Mouse (Mus musculus): ENCODE results near the gene Arl3. TPM values are rescaled to one million over a fixed set of nuclear protein-coding genes. Genes with fewer than 3 reads are reported as not detected.

The Arl3 gene
- polyA plus RNA-seq, 1 experiment from 2014 or later, result 200 TPM

GRCm38 (mm10) chr19:46507181-46507581 lies 65.8 kb downstream of the Arl3 start:
- 43% methylated on average over 8 of the region's 8 CpGs for WGBS
- Histone ChIP-seq H3K36me3 (replicated peaks) (peaks cover 82% of the 10 kb centered on the region), H3K4me3 (peak overlapping the region; percentile 96)

DNA sequence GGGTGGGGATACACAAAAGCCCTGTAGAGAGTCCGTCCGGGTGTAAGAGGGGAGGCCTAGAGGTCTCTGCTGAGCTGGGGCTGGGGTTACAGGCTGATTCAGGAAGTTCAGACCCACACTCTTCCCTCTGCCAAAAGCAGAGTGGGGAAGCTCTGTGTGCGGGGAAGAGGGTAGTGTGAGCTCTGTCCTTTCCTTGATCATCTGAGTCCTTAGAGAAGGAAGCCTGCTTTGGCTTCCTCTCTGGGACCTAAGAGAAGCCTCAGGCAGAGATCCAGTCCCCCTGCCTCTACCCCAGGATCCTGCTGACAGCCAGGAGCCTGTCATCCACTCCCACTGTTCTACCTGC lies 66.7 kb downstream of the Arl3 start:
- H3K9me3 ChIP-seq, result no peaks in the 10 kb centered on the region
- DNase-seq (ENCODE audit: low spot score), result no peak
- 54% methylated on average over 3 of the region's 3 CpGs for WGBS
- no peaks in the 10 kb centered on the region for H3K27me3 ChIP-seq (replicated peaks; ENCODE audit: low read depth, poor library complexity, severe bottlenecking)
- H3K27ac ChIP-seq (replicated peaks), result peak overlapping the region; percentile 84
- peaks cover 74% of the 10 kb centered on the region for H3K36me3 ChIP-seq (replicated peaks)
- peaks cover 88% of the 10 kb centered on the region for H3K4me1 ChIP-seq
- H3K4me3 ChIP-seq, result peak overlapping the region; percentile 96

More at GRCm38 (mm10) chr19:46507181-46507581, 65.8 kb downstream of the Arl3 start:
- Histone ChIP-seq H3K4me1 (peaks cover 84% of the 10 kb centered on the region), H3K27me3 (replicated peaks; ENCODE audit: low read depth, poor library complexity, severe bottlenecking) (no peaks in the 10 kb centered on the region), H3K27ac (replicated peaks) (peak overlapping the region; percentile 84), H3K9me3 (no peaks in the 10 kb centered on the region)
- peak; percentile 39 for DNase-seq (ENCODE audit: low spot score)

DNA sequence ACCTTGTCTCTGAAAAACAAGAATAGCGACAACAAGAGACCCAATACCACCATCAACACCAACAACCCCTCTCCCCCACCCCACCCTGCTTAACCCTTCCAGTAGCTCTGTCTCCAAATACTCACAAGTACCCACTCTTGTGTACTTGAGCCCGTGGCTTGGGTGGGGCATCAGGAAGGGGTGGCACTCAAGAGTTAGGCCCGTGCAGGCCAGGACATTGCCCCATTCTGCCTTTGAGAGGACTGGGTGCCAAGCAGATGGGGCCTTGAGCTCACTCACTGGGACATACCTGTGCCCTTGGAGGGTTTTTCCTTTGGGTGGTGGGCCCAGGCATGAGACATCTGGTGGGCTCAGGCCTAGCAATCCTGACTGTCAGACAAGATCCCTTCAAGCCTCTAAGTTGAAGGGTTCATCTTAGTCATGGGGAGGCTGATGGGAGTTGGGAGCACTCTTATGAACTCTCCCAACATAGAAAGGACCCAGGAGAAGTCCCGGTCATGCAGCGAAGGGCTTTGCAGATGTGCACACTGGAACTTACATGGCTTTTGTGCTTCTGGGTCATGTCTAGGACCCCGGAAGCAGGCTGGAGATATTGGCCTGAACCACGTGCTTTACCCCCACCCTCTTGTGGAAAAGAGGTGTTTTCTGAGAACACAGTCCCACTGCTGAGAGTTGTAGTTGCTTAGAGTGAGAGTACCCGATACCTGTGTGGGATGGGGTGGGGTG lies 67.2 kb downstream of the Arl3 start:
- Histone ChIP-seq H3K36me3 (replicated peaks) (peaks cover 68% of the 10 kb centered on the region), H3K4me1 (peaks cover 88% of the 10 kb centered on the region), H3K4me3 (peak overlapping the region; percentile 96), H3K27ac (replicated peaks) (peak overlapping the region; percentile 84), H3K9me3 (no peaks in the 10 kb centered on the region), H3K27me3 (replicated peaks; ENCODE audit: low read depth, poor library complexity, severe bottlenecking) (no peaks in the 10 kb centered on the region)
- DNase-seq (ENCODE audit: low spot score), result no peak
- 83% methylated on average over 8 of the region's 8 CpGs for WGBS

DNA sequence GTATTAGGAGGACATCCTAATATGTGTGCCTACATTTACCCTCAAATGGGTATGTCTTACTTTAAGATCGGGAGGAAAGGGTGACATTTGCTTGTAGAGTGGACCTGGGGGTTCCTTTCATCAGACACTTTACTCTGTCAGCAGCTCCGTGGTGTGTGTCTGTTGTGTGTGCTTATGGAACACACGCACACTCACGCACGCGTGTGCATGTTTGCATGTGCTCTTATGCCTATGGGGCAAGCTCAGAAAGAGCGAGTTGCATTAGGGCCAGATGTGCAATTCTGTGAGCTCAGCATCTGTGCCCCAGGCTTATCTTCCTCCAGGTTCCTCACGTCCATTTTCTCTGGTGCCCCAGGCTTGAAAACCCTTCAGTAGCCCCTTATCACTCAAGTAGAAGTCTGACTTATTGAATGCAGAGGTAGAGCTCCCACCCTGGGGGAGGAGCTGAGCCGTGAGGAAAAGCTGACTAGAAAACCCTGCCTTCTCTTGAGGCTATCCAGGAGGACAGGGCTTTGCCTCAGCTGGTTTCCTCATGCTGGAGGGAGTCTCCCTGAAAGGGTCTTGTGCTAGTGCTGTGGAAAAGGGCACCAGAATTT lies 68.1 kb downstream of the Arl3 start:
- no peak for DNase-seq (ENCODE audit: low spot score)
- no peaks in the 10 kb centered on the region for H3K27me3 ChIP-seq (replicated peaks; ENCODE audit: low read depth, poor library complexity, severe bottlenecking)
- no peaks in the 10 kb centered on the region for H3K9me3 ChIP-seq
- peak overlapping the region; percentile 99 for H3K27ac ChIP-seq (replicated peaks)
- WGBS, result 64% methylated on average over 9 of the region's 9 CpGs
- H3K4me1 ChIP-seq, result peaks cover 82% of the 10 kb centered on the region
- peaks cover 60% of the 10 kb centered on the region for H3K36me3 ChIP-seq (replicated peaks)
- peak overlapping the region; percentile 96 for H3K4me3 ChIP-seq

- no peak for DNase-seq (ENCODE audit: low spot score)
- Histone ChIP-seq H3K9me3 (no peaks in the 10 kb centered on the region), H3K4me3 (peak overlapping the region; percentile 96), H3K27me3 (replicated peaks; ENCODE audit: low read depth, poor library complexity, severe bottlenecking) (no peaks in the 10 kb centered on the region), H3K36me3 (replicated peaks) (peaks cover 52% of the 10 kb centered on the region), H3K27ac (replicated peaks) (peak overlapping the region; percentile 99), H3K4me1 (peaks cover 77% of the 10 kb centered on the region)
- 9% methylated on average over 4 of the region's 4 CpGs for WGBS
These were observed 68.9 kb downstream of the Arl3 start for GRCm38 (mm10) chr19:46504085-46504552.

GRCm38 (mm10) chr19:46503351-46504084 lies 69.5 kb downstream of the Arl3 start:
- WGBS, result under 1% methylated on average over 21 of the region's 21 CpGs

DNA sequence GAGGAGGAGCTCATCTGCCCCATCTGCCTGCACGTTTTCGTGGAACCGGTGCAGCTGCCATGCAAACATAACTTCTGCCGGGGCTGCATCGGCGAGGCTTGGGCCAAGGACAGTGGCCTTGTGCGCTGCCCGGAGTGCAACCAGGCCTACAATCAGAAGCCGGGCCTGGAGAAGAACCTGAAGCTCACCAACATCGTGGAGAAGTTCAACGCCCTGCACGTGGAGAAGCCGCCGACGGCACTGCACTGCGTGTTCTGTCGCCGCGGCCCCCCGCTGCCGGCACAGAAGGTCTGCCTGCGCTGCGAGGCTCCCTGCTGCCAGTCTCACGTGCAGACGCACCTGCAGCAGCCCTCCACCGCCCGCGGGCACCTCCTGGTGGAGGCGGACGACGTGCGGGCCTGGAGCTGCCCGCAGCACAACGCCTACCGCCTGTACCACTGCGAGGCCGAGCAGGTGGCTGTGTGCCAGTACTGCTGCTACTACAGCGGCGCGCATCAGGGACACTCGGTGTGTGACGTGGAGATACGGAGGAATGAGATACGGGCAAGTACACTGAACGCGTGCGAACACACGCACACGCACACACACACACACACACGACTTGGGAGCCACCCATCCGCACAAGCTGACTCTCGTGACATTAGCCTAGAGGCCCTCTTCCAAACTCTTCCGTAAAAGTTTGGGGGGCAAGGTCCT lies 70.4 kb downstream of the Arl3 start:
- peaks cover 37% of the 10 kb centered on the region for H3K36me3 ChIP-seq (replicated peaks)

More at GRCm38 (mm10) chr19:46503351-46504084, 69.5 kb downstream of the Arl3 start:
- peaks cover 46% of the 10 kb centered on the region for H3K36me3 ChIP-seq (replicated peaks)
- H3K4me3 ChIP-seq, result peak overlapping the region; percentile 96
- peaks cover 74% of the 10 kb centered on the region for H3K4me1 ChIP-seq
- H3K9me3 ChIP-seq, result no peaks in the 10 kb centered on the region
- H3K27ac ChIP-seq (replicated peaks), result peak overlapping the region; percentile 99
- peak; percentile 75 for DNase-seq (ENCODE audit: low spot score)
- H3K27me3 ChIP-seq (replicated peaks; ENCODE audit: low read depth, poor library complexity, severe bottlenecking), result no peaks in the 10 kb centered on the region

GRCm38 (mm10) chr19:46502069-46502455 lies 70.9 kb downstream of the Arl3 start:
- peaks cover 31% of the 10 kb centered on the region for H3K36me3 ChIP-seq (replicated peaks)
- H3K4me3 ChIP-seq, result peak overlapping the region; percentile 96
- H3K27me3 ChIP-seq (replicated peaks; ENCODE audit: low read depth, poor library complexity, severe bottlenecking), result no peaks in the 10 kb centered on the region
- H3K4me1 ChIP-seq, result peaks cover 60% of the 10 kb centered on the region
- H3K9me3 ChIP-seq, result no peaks in the 10 kb centered on the region
- H3K27ac ChIP-seq (replicated peaks), result peak overlapping the region; percentile 99
- WGBS, result under 1% methylated on average over 46 of the region's 46 CpGs
- DNase-seq (ENCODE audit: low spot score), result peak; percentile 81

More for the DNA sequence above, 70.4 kb downstream of the Arl3 start:
- peak overlapping the region; percentile 99 for H3K27ac ChIP-seq (replicated peaks)
- peak overlapping the region; percentile 96 for H3K4me3 ChIP-seq
- under 1% methylated on average over 53 of the region's 53 CpGs for WGBS
- no peaks in the 10 kb centered on the region for H3K9me3 ChIP-seq
- H3K27me3 ChIP-seq (replicated peaks; ENCODE audit: low read depth, poor library complexity, severe bottlenecking), result no peaks in the 10 kb centered on the region
- peak; percentile 79 for DNase-seq (ENCODE audit: low spot score)
- H3K4me1 ChIP-seq, result peaks cover 65% of the 10 kb centered on the region

DNA sequence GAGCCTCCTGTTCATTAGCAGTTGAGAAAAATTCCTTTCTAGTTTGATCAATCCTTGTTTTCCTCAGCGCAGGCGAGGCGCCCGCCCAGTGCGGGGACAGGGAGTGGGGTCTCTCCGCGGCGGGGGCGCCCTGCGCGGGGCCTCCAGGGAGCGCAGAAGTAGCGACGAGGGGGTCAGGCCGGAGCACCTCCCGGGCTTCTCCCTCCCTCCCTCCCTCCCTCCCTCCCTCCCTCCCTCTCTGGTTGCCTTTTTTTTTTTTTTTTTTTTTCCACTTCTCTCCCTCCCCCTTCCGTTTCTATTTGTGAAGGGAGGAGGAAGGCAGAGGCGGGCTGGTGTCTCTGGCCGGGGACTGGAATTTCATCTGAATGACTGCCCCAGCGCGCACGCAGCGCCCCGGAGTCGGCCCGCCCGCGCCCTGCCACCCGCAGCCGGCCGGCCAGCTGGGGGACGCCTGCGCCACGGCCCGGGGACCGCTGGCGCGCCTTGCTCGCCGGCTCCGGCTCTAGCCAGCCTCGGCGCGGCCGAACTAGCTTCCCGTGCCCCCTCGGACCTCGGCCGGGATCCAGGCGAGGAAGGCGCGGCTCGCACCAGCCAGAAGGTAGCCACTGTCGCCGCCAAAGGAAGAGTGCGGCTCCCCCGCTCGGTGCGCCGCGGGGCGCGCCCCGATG lies 71.5 kb downstream of the Arl3 start, which contains the start of gene Trim8:
Gene Trim8 (plus strand): TSS at position 302 of the 668 bp plus-strand sequence.
- DNase-seq (ENCODE audit: low spot score), result peak; percentile 90
- H3K27ac ChIP-seq (replicated peaks), result peak within 1 kb of the TSS; percentile 99
- peaks cover 26% of the 10 kb centered on the region for H3K36me3 ChIP-seq (replicated peaks)
- H3K9me3 ChIP-seq, result no peaks in the 10 kb centered on the region
- H3K4me3 ChIP-seq, result peak within 1 kb of the TSS; percentile 96
- under 1% methylated on average over 63 of the region's 64 CpGs for WGBS
- peaks cover 54% of the 10 kb centered on the region for H3K4me1 ChIP-seq
- no peaks in the 10 kb centered on the region for H3K27me3 ChIP-seq (replicated peaks; ENCODE audit: low read depth, poor library complexity, severe bottlenecking)

DNA sequence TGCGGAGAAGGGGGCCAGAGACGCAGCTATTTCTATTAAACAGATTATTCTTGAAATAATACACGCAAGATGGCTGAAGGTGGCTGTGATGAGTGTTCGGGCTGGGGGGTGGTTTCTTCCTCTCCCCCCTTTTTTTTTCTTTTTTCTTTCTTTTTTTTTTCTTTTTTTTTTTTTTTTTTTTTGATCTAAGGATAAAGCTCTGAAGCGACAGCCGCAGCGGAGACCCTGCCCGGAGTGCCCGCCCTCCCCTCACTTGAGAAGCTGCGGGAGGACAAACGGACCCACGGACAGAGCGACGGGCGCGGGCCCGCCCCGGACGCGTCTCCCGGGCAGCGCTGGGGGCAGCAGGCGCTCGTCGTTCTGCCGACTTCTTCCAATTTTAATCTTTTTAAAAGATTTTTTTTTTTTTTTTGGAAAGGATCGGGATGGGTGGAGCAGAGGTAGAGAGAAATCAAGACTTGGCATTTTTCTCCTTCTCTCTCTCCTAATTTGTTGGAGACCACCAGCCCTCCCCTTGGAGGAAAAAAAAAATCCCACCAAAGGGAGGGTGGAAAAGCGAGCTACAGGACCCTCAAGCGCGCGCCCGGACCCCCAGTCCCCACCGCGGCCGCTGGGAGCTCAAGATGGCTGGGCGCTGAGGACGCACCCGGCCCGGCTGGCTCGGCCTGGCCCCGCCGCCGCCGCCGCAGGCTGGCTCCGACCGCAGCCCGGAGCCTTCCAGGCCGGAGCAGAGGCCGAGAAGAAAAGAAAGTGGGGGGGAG lies 72.2 kb downstream of the Arl3 start:
- Histone ChIP-seq H3K27me3 (replicated peaks; ENCODE audit: low read depth, poor library complexity, severe bottlenecking) (no peaks in the 10 kb centered on the region), H3K9me3 (no peaks in the 10 kb centered on the region), H3K4me1 (peaks cover 46% of the 10 kb centered on the region), H3K27ac (replicated peaks) (peak overlapping the region; percentile 99), H3K4me3 (peak overlapping the region; percentile 96), H3K36me3 (replicated peaks) (peaks cover 18% of the 10 kb centered on the region)
- DNase-seq (ENCODE audit: low spot score), result peak; percentile 64
- WGBS, result under 1% methylated on average over 50 of the region's 50 CpGs

All from embryonic facial prominence, embryonic 10.5 days (tissue).